ENCODE assay signal across 11 mouse cellular contexts in genomic region chr5:114154765-114155164, GRCm38 (mm10).
"Had no signal": no experiment of that assay in that cellular context is flagged by ENCODE, and none has a peak within 500 bp of the region (broad histone marks: within the 10 kb centered on the region; RNA-seq: fewer than 3 reads in every experiment).

No protein-coding gene starts in this region.

- ATAC-seq: liver, embryonic 12.5 days; midbrain, embryonic 16.5 days had no signal

- DNase-seq: lung, postnatal 14 days; retina, postnatal 1 day; right cerebral cortex, postnatal 4 days; spleen, adult 18-20 months; thymus, adult 18-20 months; thymus, postnatal 14 days had no signal

- H3K9me3 ChIP-seq: limb, embryonic 13.5 days; liver, embryonic 12.5 days; midbrain, embryonic 12.5 days; neural tube, embryonic 13.5 days had no signal

- H3K27ac ChIP-seq: limb, embryonic 13.5 days; liver, embryonic 12.5 days; midbrain, embryonic 12.5 days; neural tube, embryonic 13.5 days had no signal

- H3K4me1 ChIP-seq: midbrain, embryonic 12.5 days; neural tube, embryonic 13.5 days had no signal

- H3K36me3 ChIP-seq: limb, embryonic 13.5 days; liver, embryonic 12.5 days; midbrain, embryonic 12.5 days; neural tube, embryonic 13.5 days had no signal

- H3K9ac ChIP-seq: liver, embryonic 12.5 days; midbrain, embryonic 12.5 days; neural tube, embryonic 13.5 days had no signal

- H3K27me3 ChIP-seq: limb, embryonic 13.5 days; midbrain, embryonic 12.5 days; neural tube, embryonic 13.5 days had no signal

- H3K4me2 ChIP-seq: limb, embryonic 13.5 days; liver, embryonic 12.5 days; midbrain, embryonic 12.5 days; neural tube, embryonic 13.5 days had no signal

- H3K4me3 ChIP-seq: limb, embryonic 13.5 days; liver, embryonic 12.5 days; midbrain, embryonic 12.5 days; neural tube, embryonic 13.5 days had no signal
